Mouse (Mus musculus): ENCODE results near the gene Dzip1.

Gene Dzip1

GRCm38 (mm10) chr14:118924673-118925615 lies at the start of gene Dzip1:
Gene Dzip1, minus strand, starts transcription at chr14:118925460.
- peak in 1 of 2 experiments; percentile 40 for DNase-seq (ENCODE audit: low spot score in 2 of 2)

- no peak for DNase-seq (ENCODE audit: low spot score in 2 of 2)
Measured at GRCm38 (mm10) chr14:118972268-118972667, 47.0 kb upstream of the Dzip1 start.

- DNase-seq (ENCODE audit: low spot score in 2 of 2) = no peak
Measured at GRCm38 (mm10) chr14:118967646-118968045, 42.4 kb upstream of the Dzip1 start.

- DNase-seq (ENCODE audit: low spot score in 2 of 2) = no peak
Measured at GRCm38 (mm10) chr14:118965356-118966000, 40.2 kb upstream of the Dzip1 start.

- no peak for DNase-seq (ENCODE audit: low spot score in 2 of 2)
Measured at GRCm38 (mm10) chr14:118958010-118958409, 32.8 kb upstream of the Dzip1 start.

- DNase-seq (ENCODE audit: low spot score in 2 of 2) = no peak
Measured at GRCm38 (mm10) chr14:118951912-118952583, 26.8 kb upstream of the Dzip1 start.

GRCm38 (mm10) chr14:118948841-118949240 lies 23.6 kb upstream of the Dzip1 start:
- no peak for DNase-seq (ENCODE audit: low spot score in 2 of 2)

- DNase-seq (ENCODE audit: low spot score in 2 of 2) = no peak
Measured at GRCm38 (mm10) chr14:118944702-118945101, 19.4 kb upstream of the Dzip1 start.

- no peak for DNase-seq (ENCODE audit: low spot score in 2 of 2)
Measured at GRCm38 (mm10) chr14:118942076-118942475, 16.8 kb upstream of the Dzip1 start.

- DNase-seq (ENCODE audit: low spot score in 2 of 2) = no peak
Measured at GRCm38 (mm10) chr14:118940796-118941495, 15.7 kb upstream of the Dzip1 start.

GRCm38 (mm10) chr14:118938551-118938950 lies 13.3 kb upstream of the Dzip1 start:
- DNase-seq (ENCODE audit: low spot score in 2 of 2) = no peak

- DNase-seq (ENCODE audit: low spot score in 2 of 2) = peak; percentile 100
Measured at GRCm38 (mm10) chr14:118937533-118938492, 12.6 kb upstream of the Dzip1 start, which contains the start of gene Dnajc3. Gene Dnajc3, plus strand, starts transcription at chr14:118937976.

GRCm38 (mm10) chr14:118936952-118937351 lies 11.7 kb upstream of the Dzip1 start:
- DNase-seq (ENCODE audit: low spot score in 2 of 2) = no peak

- DNase-seq (ENCODE audit: low spot score in 2 of 2) = no peak
Measured at GRCm38 (mm10) chr14:118936236-118936635, 11.0 kb upstream of the Dzip1 start.

- no peak for DNase-seq (ENCODE audit: low spot score in 2 of 2)
Measured at GRCm38 (mm10) chr14:118934686-118935085, 9.4 kb upstream of the Dzip1 start.

- DNase-seq (ENCODE audit: low spot score in 2 of 2) = no peak
Measured at GRCm38 (mm10) chr14:118932956-118933355, 7.7 kb upstream of the Dzip1 start.

- DNase-seq (ENCODE audit: low spot score in 2 of 2) = no peak
Measured at GRCm38 (mm10) chr14:118931181-118931580, 5.9 kb upstream of the Dzip1 start.

- DNase-seq (ENCODE audit: low spot score in 2 of 2) = no peak
Measured at GRCm38 (mm10) chr14:118930777-118931176, 5.5 kb upstream of the Dzip1 start.

GRCm38 (mm10) chr14:118929779-118930178 lies 4.5 kb upstream of the Dzip1 start:
- DNase-seq (ENCODE audit: low spot score in 2 of 2) = peak; percentile 56 to 63

GRCm38 (mm10) chr14:118928565-118928964 lies 3.3 kb upstream of the Dzip1 start:
- DNase-seq (ENCODE audit: low spot score in 2 of 2) = no peak
